Mouse (Mus musculus) CD4-positive naive resting alpha-beta T cell, adult 76 days (primary cell): ENCODE data around the gene Rhod. TPM values are rescaled to one million over a fixed set of nuclear protein-coding genes. Genes with fewer than 3 reads are reported as not detected.

ENCODE experiments used
- total RNA-seq: library from RNA; stranded (reverse); gene quantifications from one replicate; pipeline ENCODE4 v1.2.4, GENCODE M21; 2023

Rhod gene
- 1.1 TPM for total RNA-seq

DNA sequence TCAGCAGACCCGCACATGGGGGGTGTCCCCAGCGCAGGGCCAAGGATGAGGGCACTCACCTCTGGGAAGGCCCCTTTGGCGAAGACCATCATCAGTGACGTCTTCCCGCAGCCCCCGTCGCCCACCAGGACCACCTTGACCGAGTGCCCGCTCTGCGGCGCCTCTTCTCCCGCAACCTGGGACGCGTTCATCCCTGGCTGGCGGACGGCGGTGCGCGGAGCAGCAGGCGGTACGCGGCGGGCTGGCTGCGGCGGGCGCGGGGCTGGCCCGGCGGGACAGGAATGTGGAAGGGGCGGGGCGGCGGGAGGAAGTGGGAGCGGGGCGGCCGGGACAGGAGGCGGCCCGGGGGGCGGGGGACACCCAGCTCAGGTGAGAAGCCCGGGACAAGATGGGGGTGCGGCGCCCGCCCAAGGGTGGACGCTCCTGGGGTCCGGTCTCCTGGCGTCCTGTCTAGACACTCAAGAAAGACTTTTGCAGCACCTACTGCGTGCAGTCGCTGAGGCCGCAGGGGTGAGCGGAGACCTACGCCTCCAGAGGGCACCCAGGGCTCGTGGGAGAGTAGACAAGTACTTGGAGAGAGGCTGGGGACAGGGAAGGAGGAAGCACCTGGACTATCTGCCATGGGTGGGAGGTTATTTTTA is at the start of gene Rhod:
Rhod (minus strand) TSS at position 272 of the 641 bp plus-strand sequence.

DNA sequence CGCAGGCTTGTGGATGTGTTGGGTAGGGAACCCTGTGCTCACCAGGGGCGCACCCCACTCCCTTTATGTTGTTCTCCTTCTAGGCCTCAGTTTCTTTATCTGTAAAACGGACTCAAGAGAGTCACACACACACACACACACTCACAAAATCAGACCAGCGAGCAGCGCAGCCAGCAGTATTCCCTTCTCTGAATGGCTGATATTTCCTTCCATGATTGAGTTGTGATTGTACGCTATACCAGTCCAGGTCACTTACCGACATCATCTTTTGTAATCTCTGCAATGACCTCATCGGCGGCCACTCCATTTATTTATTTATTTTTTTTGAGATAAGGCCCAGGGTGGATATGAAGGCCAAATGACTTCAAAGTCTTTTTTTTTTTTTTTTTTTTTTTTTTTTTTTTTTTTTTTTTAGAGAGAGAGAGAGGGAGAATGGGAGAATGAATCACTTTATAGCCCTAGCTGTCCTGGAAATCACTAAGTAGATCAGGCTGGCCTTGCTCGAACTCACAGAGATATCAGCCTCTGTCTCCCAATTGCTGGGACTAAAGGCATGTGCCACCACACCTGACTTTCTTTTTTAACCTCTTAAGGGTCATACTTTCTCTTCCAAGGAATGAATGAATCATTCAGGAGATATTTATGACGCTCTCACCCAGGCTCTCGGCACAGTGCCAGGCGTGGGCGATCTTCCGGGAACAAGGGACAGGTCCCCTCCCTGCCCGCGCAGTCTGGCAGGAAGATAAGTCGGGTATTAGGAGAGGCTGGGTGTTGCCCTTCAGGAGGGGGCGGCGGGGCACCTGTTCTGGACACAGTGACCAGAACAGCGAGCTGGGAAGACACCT is 38.3 kb upstream of the Rhod start, which contains the start of gene Syt12:
Syt12 (minus strand) TSS at position 103 of the 845 bp plus-strand sequence.

DNA sequence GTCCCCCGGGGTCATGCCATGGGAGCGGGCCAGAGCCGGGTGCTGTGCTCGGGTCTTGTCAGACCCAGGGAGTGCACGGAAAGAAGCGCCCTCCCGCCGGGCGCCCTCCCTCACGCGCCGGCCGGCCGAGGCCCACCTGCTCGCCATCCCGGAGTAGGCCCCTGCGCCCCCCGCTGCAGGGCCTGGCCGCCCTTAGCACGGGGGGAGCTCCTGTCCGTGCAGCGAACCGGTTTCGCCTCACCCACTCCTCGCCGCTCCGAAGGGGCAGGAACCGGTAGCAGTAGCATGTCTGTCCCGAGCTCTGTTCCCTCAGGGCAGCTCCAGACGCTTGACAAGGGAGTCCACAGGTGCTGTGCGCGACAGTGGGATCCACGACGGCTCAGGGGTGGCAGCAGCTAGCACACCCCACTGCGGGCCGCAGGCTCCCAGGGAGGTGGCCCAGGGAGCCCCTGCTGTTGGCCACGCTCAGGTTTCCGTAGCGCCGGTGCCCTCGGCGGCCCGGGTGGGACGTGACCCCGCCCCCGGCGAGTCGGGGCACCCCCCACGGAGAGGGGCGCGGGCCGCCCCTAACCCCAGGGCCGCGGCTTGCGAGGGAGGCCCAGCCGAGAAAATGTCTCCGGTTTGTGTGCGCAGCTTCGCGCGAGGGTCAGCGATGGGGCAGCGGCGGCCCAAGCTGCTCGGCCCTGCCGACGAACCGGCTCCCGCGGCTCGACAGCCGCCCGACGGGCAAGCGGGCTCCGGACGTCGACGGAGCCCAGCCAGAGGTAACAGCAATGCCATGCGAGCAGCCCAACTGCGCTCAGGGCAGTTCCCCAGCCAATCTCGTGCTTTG is 41.2 kb downstream of the Rhod start, which contains the start of gene Kdm2a:
Kdm2a (minus strand) TSS at position 488 of the 832 bp plus-strand sequence.

Other genes with a start within 250 kb of the Rhod start
- gene Tbc1d10c, start 248.1 kb downstream of the Rhod start, total RNA-seq = 228 TPM
- gene Ppp1ca, start 247.4 kb downstream of the Rhod start, total RNA-seq = 315 TPM
- 28.3 TPM for gene Rad9a, start 237.8 kb downstream of the Rhod start, total RNA-seq
- 107 TPM for gene Clcf1, start 225.2 kb downstream of the Rhod start, total RNA-seq
- not detected for gene AC109138.7, start 225.1 kb downstream of the Rhod start, total RNA-seq
- 56.2 TPM for gene Pold4, start 207.5 kb downstream of the Rhod start, total RNA-seq
- gene Ssh3, start 170.3 kb downstream of the Rhod start, total RNA-seq = 12.9 TPM
- 14.4 TPM for gene Ankrd13d, start 156.3 kb downstream of the Rhod start, total RNA-seq
- gene Grk2, start 133.2 kb downstream of the Rhod start, total RNA-seq = 343 TPM
- gene Kdm2a, start 41.1 kb downstream of the Rhod start, total RNA-seq = 132 TPM
- gene Syt12, start 38.0 kb upstream of the Rhod start, total RNA-seq = not detected
- not detected for gene 2010003K11Rik, start 59.2 kb upstream of the Rhod start, total RNA-seq
- gene Pcx, start 71.0 kb upstream of the Rhod start, total RNA-seq = 3.6 TPM
- 0.50 TPM for gene Lrfn4, start 176.2 kb upstream of the Rhod start, total RNA-seq
- gene Rce1, start 186.2 kb upstream of the Rhod start, total RNA-seq = 43.7 TPM